Mouse (Mus musculus) liver, embryonic 14.5 days (tissue): ENCODE data around the gene Zmynd8.

ENCODE experiments used
- CTCF ChIP-seq: IDR thresholded peaks from 2 replicates; pipeline ENCODE4 v1.5.1; 2016; ENCODE audit warnings: antibody characterized with exemption, low read depth, control low read depth
- EP300 ChIP-seq: IDR thresholded peaks from 2 replicates; pipeline ENCODE4 v1.6.1; 2016; ENCODE audit warnings: antibody characterized with exemption, low read depth

- no peak for TF ChIP-seq CTCF
- TF ChIP-seq EP300 = no peak
Measured at GRCm38 (mm10) chr2:165948007-165948406, 49.2 kb upstream of the Zmynd8 start.
